Mouse (Mus musculus): Measurements from ENCODE around the gene Gm8180.
"Not testable (repeated sequence)": the region's sequence is repeated elsewhere in the genome, so short reads cannot be mapped to it uniquely, and the experiment has no call there.

The Gm8180 gene

GRCm38 (mm10) chr14:43784645-43785044 lies at the start of gene Gm8180:
Gene Gm8180, minus strand, starts transcription at chr14:43784745.
- in situ Hi-C loops (cut with MboI; ENCODE audit: low pct_unique_long_range_greater_than_20kb in 1 of 2, low sequenced_read_pairs in 2 of 2, unreplicated experiment in 1 of 2), result not testable (repeated sequence)

GRCm38 (mm10) chr14:43830385-43830784 lies 45.8 kb upstream of the Gm8180 start:
- in situ Hi-C loops (cut with MboI; ENCODE audit: low pct_unique_long_range_greater_than_20kb in 1 of 2, low sequenced_read_pairs in 2 of 2, unreplicated experiment in 1 of 2), result not testable (repeated sequence)

GRCm38 (mm10) chr14:43824176-43824575 lies 39.6 kb upstream of the Gm8180 start:
- in situ Hi-C loops (cut with MboI; ENCODE audit: low pct_unique_long_range_greater_than_20kb in 1 of 2, low sequenced_read_pairs in 2 of 2, unreplicated experiment in 1 of 2), result not testable (repeated sequence)

- in situ Hi-C loops (cut with MboI; ENCODE audit: low pct_unique_long_range_greater_than_20kb in 1 of 2, low sequenced_read_pairs in 2 of 2, unreplicated experiment in 1 of 2), result not testable (repeated sequence)
These were observed 37.3 kb upstream of the Gm8180 start for GRCm38 (mm10) chr14:43821869-43822268.

- in situ Hi-C loops (cut with MboI; ENCODE audit: low pct_unique_long_range_greater_than_20kb in 1 of 2, low sequenced_read_pairs in 2 of 2, unreplicated experiment in 1 of 2), result not testable (repeated sequence)
These were observed 27.9 kb upstream of the Gm8180 start for GRCm38 (mm10) chr14:43812458-43812857.

- in situ Hi-C loops (cut with MboI; ENCODE audit: low pct_unique_long_range_greater_than_20kb in 1 of 2, low sequenced_read_pairs in 2 of 2, unreplicated experiment in 1 of 2), result not testable (repeated sequence)
These were observed 23.6 kb upstream of the Gm8180 start for GRCm38 (mm10) chr14:43808142-43808541.

GRCm38 (mm10) chr14:43804435-43804834 lies 19.9 kb upstream of the Gm8180 start:
- in situ Hi-C loops (cut with MboI; ENCODE audit: low pct_unique_long_range_greater_than_20kb in 1 of 2, low sequenced_read_pairs in 2 of 2, unreplicated experiment in 1 of 2), result not testable (repeated sequence)

GRCm38 (mm10) chr14:43796905-43797470 lies 12.4 kb upstream of the Gm8180 start:
- in situ Hi-C loops (cut with MboI; ENCODE audit: low pct_unique_long_range_greater_than_20kb in 1 of 2, low sequenced_read_pairs in 2 of 2, unreplicated experiment in 1 of 2), result not testable (repeated sequence)

- in situ Hi-C loops (cut with MboI; ENCODE audit: low pct_unique_long_range_greater_than_20kb in 1 of 2, low sequenced_read_pairs in 2 of 2, unreplicated experiment in 1 of 2), result no loop called here
These were observed 11.7 kb upstream of the Gm8180 start for GRCm38 (mm10) chr14:43796069-43796904.

GRCm38 (mm10) chr14:43793811-43794210 lies 9.3 kb upstream of the Gm8180 start:
- in situ Hi-C loops (cut with MboI; ENCODE audit: low pct_unique_long_range_greater_than_20kb in 1 of 2, low sequenced_read_pairs in 2 of 2, unreplicated experiment in 1 of 2), result not testable (repeated sequence)

- in situ Hi-C loops (cut with MboI; ENCODE audit: low pct_unique_long_range_greater_than_20kb in 1 of 2, low sequenced_read_pairs in 2 of 2, unreplicated experiment in 1 of 2), result not testable (repeated sequence)
These were observed 37.0 kb downstream of the Gm8180 start, which contains the start of gene Gm6526 for GRCm38 (mm10) chr14:43747566-43747965. Gene Gm6526, plus strand, starts transcription at chr14:43747866.

Data from mouse embryonic stem cell (cell line).